Mouse (Mus musculus): ENCODE data around the gene Gm9936.
A peak's percentile ranks its signal among the peaks of the same experiment; 100 is the strongest.
"Not testable (repeated sequence)": the region's sequence is repeated elsewhere in the genome, so short reads cannot be mapped to it uniquely, and the experiment has no call there.

The Gm9936 gene

GRCm38 (mm10) chr5:114858582-114858981 lies at the start of gene Gm9936:
TSS of gene Gm9936 (minus strand) at chr5:114858682.
- DNase-seq (ENCODE audit: low read depth, low spot score) = no peak

- peak; percentile 39 for DNase-seq (ENCODE audit: low read depth, low spot score)
Observed at GRCm38 (mm10) chr5:114902413-114902812, 43.9 kb upstream of the Gm9936 start.

- no peak for DNase-seq (ENCODE audit: low read depth, low spot score)
Observed at GRCm38 (mm10) chr5:114898857-114899256, 40.4 kb upstream of the Gm9936 start.

- no peak for DNase-seq (ENCODE audit: low read depth, low spot score)
Observed at GRCm38 (mm10) chr5:114897374-114897793, 38.9 kb upstream of the Gm9936 start.

- no peak for DNase-seq (ENCODE audit: low read depth, low spot score)
Observed at GRCm38 (mm10) chr5:114896688-114897373, 38.3 kb upstream of the Gm9936 start, which contains the start of gene Oasl2. TSS of gene Oasl2 (plus strand) at chr5:114896936.

- no peak for DNase-seq (ENCODE audit: low read depth, low spot score)
Observed at GRCm38 (mm10) chr5:114895542-114895941, 37.1 kb upstream of the Gm9936 start.

- DNase-seq (ENCODE audit: low read depth, low spot score) = no peak
Observed at GRCm38 (mm10) chr5:114888995-114889394, 30.5 kb upstream of the Gm9936 start.

GRCm38 (mm10) chr5:114886801-114887200 lies 28.3 kb upstream of the Gm9936 start:
- no peak for DNase-seq (ENCODE audit: low read depth, low spot score)

- no peak for DNase-seq (ENCODE audit: low read depth, low spot score)
Observed at GRCm38 (mm10) chr5:114883022-114883421, 24.5 kb upstream of the Gm9936 start.

- DNase-seq (ENCODE audit: low read depth, low spot score) = not testable (repeated sequence)
Observed at GRCm38 (mm10) chr5:114882319-114882718, 23.8 kb upstream of the Gm9936 start.

GRCm38 (mm10) chr5:114879399-114879798 lies 20.9 kb upstream of the Gm9936 start:
- DNase-seq (ENCODE audit: low read depth, low spot score) = no peak

GRCm38 (mm10) chr5:114877487-114877886 lies 19.0 kb upstream of the Gm9936 start:
- DNase-seq (ENCODE audit: low read depth, low spot score) = no peak

- no peak for DNase-seq (ENCODE audit: low read depth, low spot score)
Observed at GRCm38 (mm10) chr5:114876331-114876730, 17.8 kb upstream of the Gm9936 start.

GRCm38 (mm10) chr5:114875858-114876257 lies 17.4 kb upstream of the Gm9936 start:
- no peak for DNase-seq (ENCODE audit: low read depth, low spot score)

- no peak for DNase-seq (ENCODE audit: low read depth, low spot score)
Observed at GRCm38 (mm10) chr5:114865279-114865678, 6.8 kb upstream of the Gm9936 start.

- DNase-seq (ENCODE audit: low read depth, low spot score) = no peak
Observed at GRCm38 (mm10) chr5:114864813-114865212, 6.3 kb upstream of the Gm9936 start.

- DNase-seq (ENCODE audit: low read depth, low spot score) = no peak
Observed at GRCm38 (mm10) chr5:114861730-114862129, 3.2 kb upstream of the Gm9936 start.

GRCm38 (mm10) chr5:114859253-114859652 lies 771 bp upstream of the Gm9936 start:
- peak; percentile 72 for DNase-seq (ENCODE audit: low read depth, low spot score)

GRCm38 (mm10) chr5:114853364-114853763 lies 5.1 kb downstream of the Gm9936 start, which contains the start of gene 4930519G04Rik:
TSS of gene 4930519G04Rik (plus strand) at chr5:114853664.
- DNase-seq (ENCODE audit: low read depth, low spot score) = not testable (repeated sequence)

- no peak for DNase-seq (ENCODE audit: low read depth, low spot score)
Observed at GRCm38 (mm10) chr5:114851565-114852236, 6.8 kb downstream of the Gm9936 start.

GRCm38 (mm10) chr5:114844371-114844770 lies 14.1 kb downstream of the Gm9936 start:
- not testable (repeated sequence) for DNase-seq (ENCODE audit: low read depth, low spot score)

- DNase-seq (ENCODE audit: low read depth, low spot score) = no peak
Observed at GRCm38 (mm10) chr5:114842674-114843073, 15.8 kb downstream of the Gm9936 start.

GRCm38 (mm10) chr5:114842155-114842554 lies 16.3 kb downstream of the Gm9936 start:
- not testable (repeated sequence) for DNase-seq (ENCODE audit: low read depth, low spot score)
